Mouse (Mus musculus) kidney, embryonic 14.5 days (tissue): ENCODE measurements around the gene Nup160. TPM values are rescaled to one million over a fixed set of nuclear protein-coding genes. Genes with fewer than 3 reads are reported as not detected.
A peak's percentile ranks its signal among the peaks of the same experiment; 100 is the strongest.

Experiments
- ATAC-seq: fragments of 200-750 bp; cut with Nextera tagmentation; 2 replicates; pipeline ENCODE4 v1.8.0; 2017; ENCODE audit warnings: moderate number of reproducible peaks, mild to moderate bottlenecking, moderate TSS enrichment, moderate library complexity; ENCODE audit not compliant: low FRiP score, low TSS enrichment
- H3K27ac ChIP-seq: fragments of 300-500 bp; sonication (generic); 2 replicates; pipeline ENCODE4 v1.5.1; 2014; ENCODE audit warnings: low read depth, mild to moderate bottlenecking, low read length, moderate library complexity, mixed read lengths
- H3K27me3 ChIP-seq: fragments of 300-500 bp; sonication (generic); 2 replicates; pipeline ENCODE4 v1.6.1; 2014; ENCODE audit warnings: mild to moderate bottlenecking, low read length; ENCODE audit not compliant: control insufficient read depth, insufficient read depth
- H3K36me3 ChIP-seq: fragments of 300-500 bp; sonication (generic); 2 replicates; pipeline ENCODE4 v1.6.1; 2014; ENCODE audit warnings: low read length, mixed read lengths; ENCODE audit not compliant: control insufficient read depth, insufficient read depth
- H3K4me1 ChIP-seq: fragments of 300-500 bp; sonication (generic); 2 replicates; pipeline ENCODE4 v1.6.1; 2014; ENCODE audit warnings: low read length, mixed read lengths; ENCODE audit not compliant: control insufficient read depth, insufficient read depth
- H3K4me2 ChIP-seq: fragments of 300-500 bp; sonication (generic); replicated peaks from 2 replicates; pipeline ENCODE4 v1.6.1; 2014; ENCODE audit warnings: low read depth, mild to moderate bottlenecking, low read length
- H3K4me3 ChIP-seq: fragments of 300-500 bp; sonication (generic); 2 replicates; pipeline ENCODE4 v1.5.1; 2014; ENCODE audit warnings: mild to moderate bottlenecking, low read length
- H3K9ac ChIP-seq: fragments of 300-500 bp; sonication (generic); 2 replicates; pipeline ENCODE4 v1.6.1; 2014; ENCODE audit warnings: low read depth, mild to moderate bottlenecking, low read length, moderate library complexity
- H3K9me3 ChIP-seq: fragments of 300-500 bp; sonication (generic); 2 replicates; pipeline ENCODE4 v1.6.1; 2016; ENCODE audit warnings: low read length; ENCODE audit not compliant: control insufficient read depth
- WGBS: fragments of 180-500 bp; shearing (Covaris S2); extraction: QIAGEN DNeasy Blood & Tissue Kit; methylation state at CpG from one replicate; pipeline ENCODE4 v1.1.7; 2014; 5-methylcytosine and 5-hydroxymethylcytosine counted together
- polyA plus RNA-seq: library from polyadenylated mRNA; unstranded; fragments of >200 nt; fragmentation: Nextera tagmentation; extraction: Ambion mirVana; gene quantifications from 2 replicates; pipeline ENCODE4 v1.2.1, GENCODE M21; 2014

The Nup160 gene
- polyA plus RNA-seq, 1 experiment from 2014 or later: 68.0 TPM

DNA sequence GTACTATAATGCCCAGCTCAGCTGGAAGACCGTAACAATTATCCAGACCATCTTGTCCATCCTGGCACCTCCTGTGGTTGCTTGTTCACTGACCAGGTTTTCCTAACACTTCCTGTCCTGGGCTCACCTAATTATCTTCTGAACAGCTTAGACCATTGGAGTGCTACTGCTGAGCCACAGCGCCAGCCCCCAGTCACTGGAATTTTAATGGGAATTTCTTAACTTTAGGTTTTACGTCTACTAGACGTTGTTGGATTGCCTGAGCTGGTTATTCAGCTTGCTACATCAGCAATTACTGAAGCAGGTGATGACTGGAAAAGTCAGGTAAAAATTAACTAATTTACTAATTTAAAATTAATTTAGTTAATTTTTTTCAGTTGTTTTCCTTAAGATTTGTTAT, 40.4 kb downstream of the Nup160 start:
- no peak overlapping the region for H3K4me3 ChIP-seq
- no peaks in the 10 kb centered on the region for H3K9me3 ChIP-seq
- H3K36me3 ChIP-seq: peaks cover 89% of the 10 kb centered on the region
- ATAC-seq: no peak
- no peaks in the 10 kb centered on the region for H3K27me3 ChIP-seq
- no peak overlapping the region for H3K9ac ChIP-seq
- no peak overlapping the region for H3K27ac ChIP-seq
- 90% methylated on average over 4 of the region's 4 CpGs for WGBS
- no peak overlapping the region for H3K4me2 ChIP-seq
- H3K4me1 ChIP-seq: no peaks in the 10 kb centered on the region

DNA sequence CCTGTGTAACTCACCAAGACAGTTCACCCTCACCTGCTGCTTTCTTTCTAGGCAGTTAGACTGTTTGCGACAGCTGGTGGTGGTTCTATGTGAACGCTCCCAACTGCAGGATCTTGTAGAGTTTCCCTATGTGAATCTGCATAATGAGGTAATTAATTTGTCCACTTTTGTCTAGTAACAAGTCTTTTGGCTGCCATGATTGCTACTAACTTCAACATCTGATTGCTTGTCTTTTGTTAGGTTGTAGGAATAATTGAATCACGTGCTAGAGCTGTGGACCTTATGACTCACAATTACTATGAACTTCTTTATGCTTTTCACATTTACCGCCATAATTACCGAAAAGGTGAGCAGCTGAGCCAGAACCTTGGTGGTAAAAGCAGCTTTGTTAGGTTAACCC, 40.9 kb downstream of the Nup160 start:
- WGBS: 96% methylated on average over 5 of the region's 5 CpGs
- Histone ChIP-seq H3K27ac (no peak overlapping the region), H3K9ac (no peak overlapping the region), H3K4me3 (no peak overlapping the region), H3K4me2 (no peak overlapping the region), H3K4me1 (no peaks in the 10 kb centered on the region), H3K9me3 (no peaks in the 10 kb centered on the region), H3K27me3 (no peaks in the 10 kb centered on the region), H3K36me3 (peaks cover 89% of the 10 kb centered on the region)
- ATAC-seq: no peak

DNA sequence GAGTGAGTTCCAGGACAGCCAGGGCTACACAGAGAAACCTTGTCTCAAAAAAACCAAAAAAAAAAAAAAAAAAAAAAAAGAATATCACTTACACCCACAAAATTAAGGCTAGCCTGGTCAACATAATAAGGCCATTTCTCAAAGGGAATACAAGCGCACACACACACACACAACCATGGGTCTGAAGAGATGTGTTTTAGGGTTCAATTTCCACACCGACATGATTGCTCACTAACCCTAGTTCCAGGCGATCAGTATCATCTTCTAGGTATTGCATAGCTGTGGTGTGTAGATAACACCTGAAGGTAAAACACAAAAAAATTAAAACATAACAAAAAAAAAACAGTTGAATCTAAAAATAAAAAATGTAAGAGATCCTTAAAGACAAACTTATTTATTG, 49.8 kb downstream of the Nup160 start:
- WGBS: 94% methylated on average over 3 of the region's 3 CpGs
- no peak for ATAC-seq
- Histone ChIP-seq H3K9ac (no peak overlapping the region), H3K27ac (no peak overlapping the region), H3K9me3 (no peaks in the 10 kb centered on the region), H3K4me3 (no peak overlapping the region), H3K4me1 (no peaks in the 10 kb centered on the region), H3K36me3 (peaks cover 88% of the 10 kb centered on the region), H3K4me2 (no peak overlapping the region), H3K27me3 (no peaks in the 10 kb centered on the region)

GRCm38 (mm10) chr2:90735326-90735725, 58.3 kb downstream of the Nup160 start:
- Histone ChIP-seq H3K4me2 (no peak overlapping the region), H3K36me3 (peaks cover 73% of the 10 kb centered on the region), H3K9me3 (no peaks in the 10 kb centered on the region), H3K9ac (no peak overlapping the region), H3K27ac (no peak overlapping the region), H3K4me3 (no peak overlapping the region), H3K4me1 (no peaks in the 10 kb centered on the region), H3K27me3 (no peaks in the 10 kb centered on the region)
- 90% methylated on average over 11 of the region's 11 CpGs for WGBS
- ATAC-seq: no peak

DNA sequence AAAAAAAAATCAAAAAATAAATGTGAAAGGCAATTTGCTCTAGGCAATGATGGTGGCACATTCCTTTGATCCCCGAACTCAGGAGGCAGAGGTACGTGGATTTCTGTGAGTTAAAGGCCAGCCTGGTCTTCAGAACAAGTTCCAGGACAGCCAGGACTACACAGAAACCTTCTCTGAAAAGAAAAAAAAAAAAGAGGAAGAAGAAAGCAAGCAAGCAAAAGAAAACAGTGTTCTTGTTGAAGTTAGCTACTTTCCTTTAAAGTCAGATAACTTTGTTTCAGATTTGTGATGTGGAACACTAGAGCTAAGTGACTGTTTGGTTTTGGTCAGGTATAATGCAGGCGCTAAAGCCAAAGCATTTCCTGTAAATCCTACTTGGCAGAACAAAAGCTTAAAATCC, 61.8 kb downstream of the Nup160 start:
- no peak overlapping the region for H3K4me3 ChIP-seq
- WGBS: 90% methylated on average over 3 of the region's 3 CpGs
- no peaks in the 10 kb centered on the region for H3K27me3 ChIP-seq
- no peak overlapping the region for H3K27ac ChIP-seq
- no peak overlapping the region for H3K9ac ChIP-seq
- peaks cover 40% of the 10 kb centered on the region for H3K36me3 ChIP-seq
- H3K4me2 ChIP-seq: no peak overlapping the region
- H3K9me3 ChIP-seq: no peaks in the 10 kb centered on the region
- ATAC-seq: no peak
- H3K4me1 ChIP-seq: no peaks in the 10 kb centered on the region

DNA sequence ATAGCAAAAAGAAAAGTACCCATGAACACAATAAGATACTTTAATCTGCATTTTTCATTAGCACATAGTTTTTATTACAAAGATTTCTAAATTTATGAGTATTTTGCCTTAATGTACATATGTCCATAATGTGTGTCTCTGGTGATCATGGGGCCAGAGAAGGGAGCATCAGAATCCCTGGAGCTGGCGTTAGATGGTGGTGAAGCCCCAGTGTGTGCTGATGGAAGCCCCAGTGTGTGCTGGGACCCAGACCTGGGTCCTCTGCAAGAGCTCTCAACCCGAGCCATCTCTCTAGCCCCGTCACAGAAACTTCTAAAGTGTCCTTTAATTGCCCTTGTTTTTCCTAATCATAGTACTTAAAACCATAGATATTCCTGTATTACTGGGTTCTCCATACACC, 62.3 kb downstream of the Nup160 start:
- no peaks in the 10 kb centered on the region for H3K9me3 ChIP-seq
- no peak overlapping the region for H3K9ac ChIP-seq
- H3K27me3 ChIP-seq: no peaks in the 10 kb centered on the region
- H3K4me3 ChIP-seq: no peak overlapping the region
- peaks cover 36% of the 10 kb centered on the region for H3K36me3 ChIP-seq
- ATAC-seq: no peak
- H3K4me1 ChIP-seq: no peaks in the 10 kb centered on the region
- no peak overlapping the region for H3K4me2 ChIP-seq
- no peak overlapping the region for H3K27ac ChIP-seq
- WGBS: 91% methylated on average over 3 of the region's 3 CpGs

DNA sequence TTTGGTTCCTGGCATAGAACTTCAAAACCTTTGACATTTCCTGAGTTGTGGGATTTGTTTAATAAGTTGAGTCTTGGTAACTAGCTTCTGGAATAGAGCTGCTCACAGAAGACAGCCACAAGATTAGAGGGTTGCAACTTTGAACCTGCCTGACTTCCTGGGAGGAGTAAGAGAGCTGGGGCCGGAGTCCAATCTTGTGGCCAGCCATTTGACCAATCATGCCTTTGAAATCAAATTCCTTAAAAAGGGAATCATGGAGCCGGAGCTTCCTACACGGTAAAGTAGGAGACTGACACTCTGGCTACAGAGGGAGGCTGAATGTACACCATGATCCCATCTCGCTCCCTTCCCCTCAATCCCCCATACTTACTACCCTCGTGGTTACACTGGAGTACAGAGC, 62.9 kb downstream of the Nup160 start:
- Histone ChIP-seq H3K36me3 (peaks cover 30% of the 10 kb centered on the region), H3K9ac (no peak overlapping the region), H3K27ac (no peak overlapping the region), H3K4me3 (no peak overlapping the region), H3K4me2 (no peak overlapping the region), H3K9me3 (no peaks in the 10 kb centered on the region), H3K27me3 (no peaks in the 10 kb centered on the region), H3K4me1 (no peaks in the 10 kb centered on the region)
- ATAC-seq: no peak
- 88% methylated on average over 5 of the region's 5 CpGs for WGBS

- Histone ChIP-seq H3K9me3 (no peaks in the 10 kb centered on the region), H3K36me3 (peaks cover 19% of the 10 kb centered on the region; the same call in 1 of the 2 replicates), H3K9ac (0 out of 2 replicates have a peak overlapping the region, but pooled peaks have one; percentile 48), H3K4me1 (peaks cover 13% of the 10 kb centered on the region; the same call in 1 of the 2 replicates), H3K27me3 (no peaks in the 10 kb centered on the region), H3K4me2 (peak overlapping the region; percentile 41), H3K4me3 (peak overlapping the region; percentile 96), H3K27ac (peak overlapping the region; percentile 91)
- no peak for ATAC-seq
- WGBS: 69% methylated on average over 12 of the region's 12 CpGs
Observed at GRCm38 (mm10) chr2:90744285-90745052, 67.5 kb downstream of the Nup160 start.

- Histone ChIP-seq H3K27ac (peak within 1 kb of the TSS; percentile 97), H3K4me3 (peak within 1 kb of the TSS; percentile 96), H3K27me3 (no peaks in the 10 kb centered on the region), H3K9ac (peak within 1 kb of the TSS; percentile 96), H3K4me1 (peaks cover 13% of the 10 kb centered on the region; the same call in 1 of the 2 replicates), H3K4me2 (peak within 1 kb of the TSS; percentile 62), H3K36me3 (peaks cover 19% of the 10 kb centered on the region; the same call in 1 of the 2 replicates), H3K9me3 (no peaks in the 10 kb centered on the region)
- WGBS: under 1% methylated on average over 43 of the region's 44 CpGs
- ATAC-seq: peak; percentile 99
Observed at GRCm38 (mm10) chr2:90745053-90745678, 68.2 kb downstream of the Nup160 start, which contains the start of gene Fnbp4. Gene Fnbp4 (plus strand): TSS chr2:90745370.
